Mouse (Mus musculus): ENCODE measurements at regions not wholly inside any gene's neighbourhood (a gene's known extent, or its start where the extent isn't known, plus 50 kb on each side); places are given as distances from the start of the nearest gene placed in this dataset.
A peak's percentile ranks its signal among the peaks of the same experiment; 100 is the strongest.
"Not testable (repeated sequence)": the region's sequence is repeated elsewhere in the genome, so short reads cannot be mapped to it uniquely, and the experiment has no call there.

GRCm38 (mm10) chr16:8914183-8914582 lies 84.3 kb downstream of the 1810013L24Rik start:
- DNase-seq (ENCODE audit: low spot score in 2 of 2) = not testable (repeated sequence)

DNA sequence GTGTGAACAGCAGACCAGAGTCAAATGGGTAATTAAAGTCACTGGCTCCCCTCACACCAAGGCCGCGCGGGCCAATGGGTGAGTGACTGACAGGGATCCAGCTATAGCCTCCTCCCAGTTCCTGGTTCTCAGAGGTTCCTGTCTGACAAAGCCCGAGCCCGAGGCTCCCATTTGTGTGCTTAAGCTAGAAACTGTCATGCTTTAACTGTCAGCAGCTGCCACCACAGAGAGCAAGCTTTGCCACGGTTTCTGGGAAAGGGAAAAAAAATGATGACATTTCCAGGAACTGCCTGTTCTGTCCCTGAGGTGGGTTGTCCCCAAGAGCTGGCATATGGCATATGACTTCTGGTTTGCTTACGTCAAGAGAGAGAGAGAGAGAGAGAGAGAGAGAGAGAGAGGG lies 86.2 kb downstream of the 1810013L24Rik start:
- DNase-seq (ENCODE audit: low spot score in 2 of 2) = no peak

- DNase-seq (ENCODE audit: low spot score in 2 of 2) = no peak
These were observed 89.0 kb downstream of the 1810013L24Rik start for GRCm38 (mm10) chr16:8918741-8919535.

DNA sequence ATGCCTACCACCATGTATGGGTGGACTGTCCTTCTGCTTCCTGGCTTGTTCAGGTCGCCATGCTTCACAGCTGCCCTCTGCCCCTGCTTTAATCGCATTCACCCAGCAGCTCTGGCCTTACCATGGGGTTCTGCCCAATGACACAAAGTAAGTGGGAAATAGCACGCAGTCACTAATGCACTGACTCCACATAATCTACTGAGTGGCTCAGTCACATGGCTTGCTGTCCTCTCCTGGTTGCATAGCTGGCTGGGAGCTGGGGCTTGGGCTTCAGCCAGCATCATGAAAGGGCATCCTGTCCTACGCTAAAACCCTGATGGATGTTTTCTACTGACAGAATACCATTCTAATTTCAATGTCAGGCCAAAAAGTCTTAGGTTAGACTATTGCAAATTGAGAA lies 94.8 kb downstream of the 1810013L24Rik start:
- no peak for DNase-seq (ENCODE audit: low spot score in 2 of 2)

- DNase-seq (ENCODE audit: low spot score in 2 of 2) = no peak
These were observed 102.1 kb downstream of the 1810013L24Rik start for GRCm38 (mm10) chr16:8931961-8932360.

DNA sequence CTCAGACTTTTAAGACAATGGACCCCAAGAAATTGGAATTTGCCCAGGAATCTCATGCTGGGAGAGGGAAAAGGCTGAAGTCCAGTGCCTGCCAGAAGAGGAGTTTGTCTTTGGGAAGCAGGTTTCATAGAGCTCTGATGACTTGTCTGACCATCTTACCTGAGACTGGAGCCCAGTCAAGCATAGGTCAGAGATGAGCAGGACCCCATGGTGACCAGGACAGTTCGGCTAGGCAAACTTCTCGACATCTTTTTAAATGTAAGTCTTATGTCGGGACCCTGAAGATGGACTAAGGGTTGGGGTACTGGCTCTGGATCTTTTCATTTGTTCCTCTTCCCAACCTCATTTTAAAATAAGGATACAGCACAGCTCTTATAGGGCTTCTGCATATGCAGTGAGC lies 103.2 kb downstream of the 1810013L24Rik start:
- no peak for DNase-seq (ENCODE audit: low spot score in 2 of 2)

DNA sequence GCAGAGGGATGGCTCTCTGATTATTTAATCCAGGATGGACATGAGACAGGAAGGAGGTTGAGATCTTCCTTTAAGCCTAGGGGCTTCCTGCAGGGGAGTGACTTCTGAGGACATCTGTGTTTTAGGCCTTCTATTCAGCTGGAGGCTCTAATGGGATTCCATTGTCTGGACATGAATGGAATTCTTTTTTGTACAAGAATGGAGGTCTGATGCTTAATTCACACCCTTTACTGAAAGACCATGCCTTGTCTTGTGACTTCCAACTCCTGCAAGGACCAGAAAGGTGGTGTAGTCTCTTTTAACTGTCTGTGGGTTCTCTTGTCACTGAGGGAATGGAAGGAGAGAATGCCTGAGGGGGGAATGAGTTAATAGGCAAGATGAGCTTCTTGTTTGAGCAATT lies 106.5 kb downstream of the 1810013L24Rik start:
- DNase-seq (ENCODE audit: low spot score in 2 of 2) = no peak

DNA sequence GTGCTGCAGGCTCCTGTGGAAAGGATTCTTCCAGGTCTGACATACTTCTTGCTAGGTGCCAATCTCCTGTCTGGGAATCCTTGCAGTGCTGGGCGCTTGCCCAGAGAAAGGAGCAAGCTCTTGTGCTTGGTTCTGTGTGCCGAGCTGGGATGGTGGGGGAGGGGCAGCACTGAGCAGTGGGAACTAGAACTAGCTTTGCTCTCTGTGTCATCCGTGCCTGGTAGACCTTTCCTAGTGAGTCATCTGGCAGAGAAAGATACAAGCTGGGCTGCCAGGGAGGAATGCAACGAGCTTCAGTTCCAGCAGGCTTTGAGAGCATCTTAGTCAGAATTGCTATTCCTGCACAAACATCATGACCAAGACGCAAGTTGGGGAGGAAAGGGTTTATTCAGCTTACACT lies 108.6 kb downstream of the 1810013L24Rik start:
- peak; percentile 59 for DNase-seq (ENCODE audit: low spot score in 2 of 2)

DNA sequence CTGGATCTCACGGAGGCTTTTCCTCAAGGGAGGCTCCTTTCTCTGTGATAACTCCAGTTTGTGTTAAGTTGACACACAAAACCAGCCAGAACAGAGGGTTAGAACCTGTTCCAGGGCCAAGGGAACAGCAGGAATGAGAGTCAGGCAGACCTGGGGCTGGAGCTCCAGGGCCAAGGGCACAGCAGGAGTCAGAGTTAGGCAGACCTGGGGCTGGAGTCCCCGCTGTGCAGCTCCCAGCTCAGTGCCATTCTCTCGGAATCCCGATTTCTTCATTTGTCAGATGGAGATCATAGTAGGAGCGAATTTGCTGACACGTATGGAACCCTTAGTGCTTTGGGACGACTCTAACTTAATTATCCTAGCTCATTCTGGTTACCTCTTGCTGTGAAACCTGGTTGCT lies 109.2 kb downstream of the 1810013L24Rik start:
- DNase-seq (ENCODE audit: low spot score in 2 of 2) = no peak

GRCm38 (mm10) chr16:8944412-8945102 lies 114.7 kb downstream of the 1810013L24Rik start:
- no peak for DNase-seq (ENCODE audit: low spot score in 2 of 2)

- DNase-seq (ENCODE audit: low spot score in 2 of 2) = no peak
These were observed 117.9 kb downstream of the 1810013L24Rik start for GRCm38 (mm10) chr16:8947846-8948245.

DNA sequence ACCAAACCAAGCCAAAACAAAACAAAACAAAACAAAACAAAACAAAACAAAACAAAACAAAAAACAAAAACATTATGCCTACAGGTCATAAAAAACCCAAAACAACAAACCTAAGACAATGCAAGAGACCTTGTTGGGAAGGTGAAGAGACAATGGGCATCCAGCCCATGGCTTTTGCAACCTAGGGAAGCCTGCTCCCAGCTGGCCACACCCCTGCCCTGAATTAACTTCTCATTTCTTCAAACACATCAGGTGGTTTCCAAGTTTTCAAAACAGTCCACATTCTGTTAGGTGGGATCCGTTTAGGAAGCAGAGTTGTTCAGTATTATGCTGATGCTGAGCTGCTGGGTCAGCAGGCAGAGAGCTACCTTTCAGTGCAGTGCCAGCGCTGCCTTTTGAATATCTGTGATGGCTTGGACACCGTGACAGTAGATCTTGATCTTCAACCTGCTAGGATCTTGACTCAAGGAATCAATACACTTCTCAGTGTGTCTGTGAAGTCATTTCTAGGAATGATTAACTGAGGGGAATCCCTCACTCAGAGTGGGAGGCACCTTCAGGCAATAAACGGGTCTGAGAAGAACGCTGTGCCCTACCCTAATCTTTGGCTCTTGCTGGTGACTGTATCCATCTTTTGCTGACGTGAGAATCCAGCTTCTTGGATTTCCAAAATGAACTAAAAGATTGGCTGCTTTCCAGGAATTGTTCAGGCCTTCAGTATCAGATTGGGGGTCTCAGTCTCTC lies 121.4 kb downstream of the 1810013L24Rik start:
- no peak for DNase-seq (ENCODE audit: low spot score in 2 of 2)

DNA sequence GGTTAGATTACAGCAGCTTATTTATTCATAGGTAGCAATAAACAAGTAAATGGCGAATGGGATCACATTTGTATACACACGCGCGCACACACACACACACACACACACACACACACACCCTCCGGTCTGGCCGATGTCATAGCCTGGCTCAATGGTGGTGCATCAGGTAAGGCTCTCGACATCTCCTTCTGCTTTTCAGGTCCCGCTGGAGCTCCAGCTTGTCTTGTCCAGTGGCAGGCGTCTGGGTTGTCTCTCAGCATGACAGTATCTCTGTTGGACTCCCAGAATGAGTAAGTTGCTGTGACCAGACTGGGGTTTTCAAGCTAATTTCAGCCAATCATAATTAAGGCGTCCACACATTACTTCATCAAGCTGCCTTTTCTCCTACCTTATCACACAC lies 131.8 kb downstream of the 1810013L24Rik start:
- no peak for DNase-seq (ENCODE audit: low spot score in 2 of 2)

DNA sequence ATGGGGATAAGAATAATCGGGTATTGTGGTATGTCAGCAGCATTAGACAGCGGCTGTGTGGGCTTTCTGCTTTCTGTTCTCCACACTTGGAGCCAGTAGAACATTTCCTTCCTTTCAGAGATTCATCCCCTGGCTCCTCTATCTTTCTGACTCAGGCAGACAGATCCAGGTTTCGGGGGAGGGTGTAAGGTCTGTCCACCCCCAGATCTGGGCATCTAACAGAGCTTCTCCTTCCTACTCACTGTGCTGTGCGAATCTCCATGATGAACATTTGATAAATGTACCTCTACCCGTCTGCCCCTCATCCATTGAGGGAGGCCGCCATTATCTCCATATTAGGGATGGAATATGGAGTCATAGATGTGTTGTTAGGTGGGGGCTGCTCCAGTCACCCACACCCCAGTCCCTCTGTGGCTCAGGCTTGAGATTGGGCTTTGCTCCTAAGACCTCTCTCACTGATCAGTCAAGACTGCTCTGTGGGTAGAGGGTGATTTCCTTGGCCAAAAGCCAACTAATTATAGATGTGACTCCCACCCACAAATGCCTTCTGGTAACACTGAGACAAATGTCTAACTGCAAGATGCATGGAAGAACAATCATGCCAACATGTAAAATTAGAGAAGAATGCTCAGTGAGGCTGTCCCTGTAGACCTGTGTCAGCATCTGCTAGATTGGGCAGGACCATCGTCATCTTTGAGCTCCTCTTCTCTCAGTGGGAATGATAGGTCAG lies 163.8 kb downstream of the 1810013L24Rik start:
- peak in 1 of 2 experiments; percentile 31 for DNase-seq (ENCODE audit: low spot score in 2 of 2)

DNA sequence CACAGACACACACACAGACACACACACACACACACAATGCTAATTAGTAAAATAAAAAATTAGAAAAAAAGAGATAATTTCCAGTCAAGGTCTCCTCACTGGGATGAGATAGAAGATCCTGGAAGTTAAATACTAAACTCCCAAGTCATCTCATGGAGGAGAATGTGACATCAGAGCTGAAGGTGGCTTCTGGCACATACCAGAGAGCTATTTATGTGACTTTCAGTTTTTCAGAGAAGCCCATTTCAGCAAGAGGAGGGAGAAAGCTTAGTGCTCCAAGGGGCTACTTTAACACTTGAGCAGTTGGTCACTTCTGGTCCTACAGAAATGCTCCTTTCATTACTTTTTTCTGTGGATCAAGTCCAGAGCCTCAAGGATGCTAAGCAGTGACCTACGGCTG lies 164.6 kb downstream of the 1810013L24Rik start:
- no peak for DNase-seq (ENCODE audit: low spot score in 2 of 2)

GRCm38 (mm10) chr16:8997250-8997649 lies 167.3 kb downstream of the 1810013L24Rik start:
- no peak for DNase-seq (ENCODE audit: low spot score in 2 of 2)

GRCm38 (mm10) chr16:9004012-9004411 lies 174.1 kb downstream of the 1810013L24Rik start:
- peak; percentile 45 to 46 for DNase-seq (ENCODE audit: low spot score in 2 of 2)

DNA sequence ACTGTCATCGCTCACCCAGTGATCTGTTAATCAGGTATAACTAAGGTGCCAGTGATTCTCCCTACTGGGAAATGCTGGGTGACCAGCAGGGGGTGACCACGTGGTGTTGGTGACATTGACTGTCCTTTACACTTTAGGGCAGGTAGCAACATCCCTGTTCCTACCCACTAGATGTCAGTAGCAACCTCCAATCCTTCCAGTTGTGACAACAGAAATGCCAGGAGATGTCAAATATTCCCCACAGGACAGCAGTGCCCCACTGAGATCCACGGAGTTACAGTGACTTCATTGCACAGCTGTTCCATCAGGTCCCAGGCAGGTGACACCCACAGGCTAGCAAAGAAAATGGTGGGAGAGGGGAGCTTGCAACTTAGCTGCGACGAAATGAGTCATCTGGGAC lies 176.0 kb downstream of the 1810013L24Rik start:
- DNase-seq (ENCODE audit: low spot score in 2 of 2) = no peak

GRCm38 (mm10) chr16:9009361-9010083 lies 179.6 kb downstream of the 1810013L24Rik start:
- peak; percentile 90 to 92 for DNase-seq (ENCODE audit: low spot score in 2 of 2)

GRCm38 (mm10) chr16:9011077-9011476 lies 181.2 kb downstream of the 1810013L24Rik start:
- no peak for DNase-seq (ENCODE audit: low spot score in 2 of 2)

GRCm38 (mm10) chr16:9011691-9012090 lies 181.8 kb downstream of the 1810013L24Rik start:
- no peak for DNase-seq (ENCODE audit: low spot score in 2 of 2)
